Mouse (Mus musculus): ENCODE results near the gene Ctsa. TPM values are rescaled to one million over a fixed set of nuclear protein-coding genes. Genes with fewer than 3 reads are reported as not detected.

Gene Ctsa
- polyA plus RNA-seq (2015; fragmentation: Nextera tagmentation; extraction: Ambion mirVana) = 101 and 109 TPM in 2 replicates

DNA sequence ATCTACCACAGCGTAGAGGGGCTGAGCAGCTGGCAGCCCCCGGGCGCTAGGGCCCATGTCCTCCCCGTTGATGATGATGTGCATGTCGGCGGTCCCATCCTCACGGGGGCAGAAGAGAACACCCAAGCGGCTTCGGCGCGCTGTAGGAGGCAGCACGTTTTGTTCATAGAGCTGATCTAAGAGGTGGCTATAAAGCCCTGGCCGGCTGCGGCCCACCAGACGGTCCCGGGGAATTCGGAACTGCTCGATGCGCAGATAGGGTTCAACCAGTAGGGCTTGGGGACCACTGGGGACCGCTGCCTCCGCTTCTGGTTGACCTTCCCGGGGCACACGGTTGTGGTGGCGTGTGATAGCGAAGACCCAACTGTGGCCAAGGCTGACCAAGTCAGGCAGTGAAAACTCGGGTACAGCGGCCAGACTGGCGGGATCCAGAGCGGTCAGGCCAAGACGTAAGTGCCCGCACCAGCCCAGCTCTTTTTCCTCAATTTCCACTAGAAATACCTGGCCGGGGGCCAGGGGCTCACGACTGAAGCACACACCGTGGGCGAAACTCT is at the start of gene Ctsa:
Gene Ctsa, plus strand, starts transcription at position 126 of the 554 bp plus-strand sequence.
- 1% methylated on average over 35 of the region's 35 CpGs for WGBS (ENCODE audit: insufficient replicate concordance)
- H3K4me1 ChIP-seq (ENCODE audit: insufficient read depth) = peaks cover 16% of the 10 kb centered on the region
- no peaks in the 10 kb centered on the region for H3K27me3 ChIP-seq (ENCODE audit: insufficient read depth, low read length)
- peak within 1 kb of the TSS; percentile 98 for H3K4me2 ChIP-seq (ENCODE audit: low read depth, low read length)
- H3K4me3 ChIP-seq (ENCODE audit: low read depth, low read length) = peak within 1 kb of the TSS; percentile 60
- H3K27ac ChIP-seq (ENCODE audit: low read depth) = peak within 1 kb of the TSS; percentile 88
- no peaks in the 10 kb centered on the region for H3K9me3 ChIP-seq (ENCODE audit: low read length)
- DNase-seq = peak; percentile 83
- H3K9ac ChIP-seq (replicated peaks) = peak within 1 kb of the TSS; percentile 71
- TF ChIP-seq CTCF (IDR thresholded peaks at IDR 0.05; ENCODE audit: low read depth) (peak; percentile 85), EP300 (IDR thresholded peaks at IDR 0.05; ENCODE audit: low read depth) (no peak)
- peak; percentile 69 for ATAC-seq
- H3K36me3 ChIP-seq (replicated peaks; ENCODE audit: insufficient read depth, low read length) = peaks cover 11% of the 10 kb centered on the region

DNA sequence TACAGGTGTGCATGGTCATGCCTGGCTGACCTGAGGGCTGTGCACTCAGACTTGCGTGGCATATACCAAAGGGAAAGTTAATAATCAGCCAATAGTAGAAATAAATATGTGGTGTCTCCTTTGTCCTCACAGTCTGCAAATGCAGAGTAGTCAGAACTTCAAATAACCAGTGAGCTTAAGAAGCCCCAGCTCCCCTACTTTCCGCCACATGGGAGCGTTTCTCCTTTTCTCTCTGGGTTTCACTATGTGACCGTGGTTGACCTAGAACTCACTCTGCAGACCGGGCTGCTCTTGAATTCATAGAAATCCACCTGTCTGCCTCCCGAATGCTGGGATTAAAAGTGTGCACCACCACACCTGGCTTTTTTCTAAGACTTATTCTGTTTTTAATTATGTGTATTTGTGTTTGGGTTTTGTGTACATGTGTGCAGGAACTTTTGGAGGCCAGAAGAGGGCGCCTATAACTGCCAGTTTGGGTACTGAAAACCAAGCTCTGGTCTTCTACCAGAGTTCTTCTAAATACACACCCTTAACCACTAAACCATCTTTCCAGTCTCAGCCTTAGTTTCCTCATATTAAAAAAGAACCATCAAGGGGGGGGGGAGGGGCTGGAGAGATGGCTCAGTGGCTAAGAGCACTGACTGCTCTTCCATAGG is 48.6 kb upstream of the Ctsa start:
- peak overlapping the region; percentile 99; the same call in 1 of the 2 replicates for H3K4me2 ChIP-seq (ENCODE audit: low read depth, low read length)

DNA sequence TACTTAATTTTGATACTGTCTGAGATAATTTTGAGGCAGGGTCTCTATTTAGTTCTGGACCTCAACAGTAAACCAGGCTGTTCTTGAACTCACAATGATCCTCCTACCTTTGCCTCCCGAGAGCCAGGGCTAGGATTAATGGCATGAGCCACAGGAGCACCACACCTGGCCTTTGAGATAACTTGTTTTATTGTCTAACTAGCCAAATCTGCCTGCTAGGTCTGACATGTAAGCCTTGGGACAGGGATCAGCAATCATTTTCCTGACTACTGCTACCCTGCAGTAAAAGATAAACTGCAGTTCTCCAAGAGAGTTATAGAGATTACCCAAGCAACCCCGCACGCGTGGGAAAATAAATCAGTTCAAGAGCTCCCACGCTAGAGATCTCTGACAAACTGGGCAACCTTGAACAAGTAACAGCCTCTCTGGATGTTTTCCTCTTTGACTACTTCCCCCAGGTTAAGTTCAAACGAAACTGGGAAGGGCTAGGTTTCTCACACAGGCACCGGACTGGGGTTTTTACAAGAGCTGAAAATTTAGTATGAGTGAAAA is 47.7 kb upstream of the Ctsa start:
- H3K36me3 ChIP-seq (replicated peaks; ENCODE audit: insufficient read depth, low read length) = peaks cover 4% of the 10 kb centered on the region
- no peaks in the 10 kb centered on the region for H3K27me3 ChIP-seq (ENCODE audit: insufficient read depth, low read length)
- H3K4me3 ChIP-seq (ENCODE audit: low read depth, low read length) = peak overlapping the region; percentile 74
- TF ChIP-seq EP300 (IDR thresholded peaks at IDR 0.05; ENCODE audit: low read depth) = no peak
- no peak for TF ChIP-seq CTCF (IDR thresholded peaks at IDR 0.05; ENCODE audit: low read depth)
- peak overlapping the region; percentile 89 for H3K9ac ChIP-seq (replicated peaks)
- H3K4me2 ChIP-seq (ENCODE audit: low read depth, low read length) = peak overlapping the region; percentile 99
- peak overlapping the region; percentile 98 for H3K27ac ChIP-seq (ENCODE audit: low read depth)
- ATAC-seq (no peak), DNase-seq (no peak)
- H3K9me3 ChIP-seq (ENCODE audit: low read length) = no peaks in the 10 kb centered on the region
- WGBS (ENCODE audit: insufficient replicate concordance) = 8% methylated on average over 7 of the region's 7 CpGs
- peaks cover 32% of the 10 kb centered on the region for H3K4me1 ChIP-seq (ENCODE audit: insufficient read depth)

More for the DNA sequence above, 48.6 kb upstream of the Ctsa start:
- peaks cover 4% of the 10 kb centered on the region for H3K36me3 ChIP-seq (replicated peaks; ENCODE audit: insufficient read depth, low read length)
- peaks cover 32% of the 10 kb centered on the region for H3K4me1 ChIP-seq (ENCODE audit: insufficient read depth)
- no peak overlapping the region for H3K4me3 ChIP-seq (ENCODE audit: low read depth, low read length)
- ATAC-seq = no peak
- no peak for DNase-seq
- H3K27me3 ChIP-seq (ENCODE audit: insufficient read depth, low read length) = no peaks in the 10 kb centered on the region
- 73% methylated on average over 7 of the region's 7 CpGs for WGBS (ENCODE audit: insufficient replicate concordance)
- H3K9me3 ChIP-seq (ENCODE audit: low read length) = no peaks in the 10 kb centered on the region
- no peak overlapping the region for H3K9ac ChIP-seq (replicated peaks)
- TF ChIP-seq CTCF (IDR thresholded peaks at IDR 0.05; ENCODE audit: low read depth) = peak; percentile 60
- no peak for TF ChIP-seq EP300 (IDR thresholded peaks at IDR 0.05; ENCODE audit: low read depth)
- H3K27ac ChIP-seq (ENCODE audit: low read depth) = no peak overlapping the region

DNA sequence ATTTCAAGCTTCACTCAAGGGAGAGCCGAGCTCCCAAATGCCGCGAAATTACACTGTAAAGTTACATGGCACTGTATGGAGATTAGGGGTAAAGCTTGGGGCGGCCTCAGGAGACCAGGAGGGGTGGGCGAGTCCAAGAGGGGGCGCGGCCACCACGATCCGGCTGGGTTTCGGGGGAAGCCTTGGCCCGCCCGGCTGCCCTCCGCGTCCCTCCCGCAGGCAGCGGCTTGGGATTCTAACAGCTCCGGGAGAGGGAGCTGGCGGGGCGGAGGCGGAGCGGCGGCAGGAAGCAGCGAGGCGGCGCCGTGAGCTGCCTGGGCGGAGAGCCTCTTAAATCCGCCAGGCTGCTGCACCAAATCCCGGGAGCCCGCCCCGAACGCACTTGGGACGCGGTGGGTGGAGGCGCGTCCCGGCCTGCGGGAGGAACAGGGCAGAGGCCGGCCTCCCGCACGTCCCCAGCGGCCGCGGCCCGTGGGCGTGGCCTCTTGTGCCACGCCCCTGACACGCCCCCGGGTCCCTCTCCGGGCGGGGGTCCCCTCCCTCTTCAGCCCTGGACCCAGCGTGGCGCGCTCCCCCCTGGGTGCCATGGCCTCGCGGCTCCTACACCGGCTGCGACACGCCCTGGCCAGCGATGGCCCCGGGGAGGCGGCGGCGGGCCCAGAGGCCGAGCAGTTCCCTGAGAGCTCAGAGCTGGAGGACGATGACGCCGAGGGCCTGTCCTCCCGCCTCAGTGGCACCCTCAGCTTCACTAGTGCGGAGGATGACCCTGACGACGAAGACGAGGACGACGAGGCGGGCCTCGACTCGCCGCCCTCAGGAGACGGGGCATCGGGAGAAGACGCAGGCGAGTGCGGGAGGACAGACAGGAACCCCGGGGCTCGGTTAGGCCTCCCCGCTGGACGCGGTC is 46.9 kb upstream of the Ctsa start, which contains the start of gene Snx21:
Gene Snx21, plus strand, starts transcription at position 343 of the 907 bp plus-strand sequence.
- WGBS (ENCODE audit: insufficient replicate concordance) = under 1% methylated on average over 60 of the region's 89 CpGs
- H3K27me3 ChIP-seq (ENCODE audit: insufficient read depth, low read length) = no peaks in the 10 kb centered on the region
- ATAC-seq (peak; percentile 87), DNase-seq (peak; percentile 90)
- H3K4me1 ChIP-seq (ENCODE audit: insufficient read depth) = peaks cover 32% of the 10 kb centered on the region
- peaks cover 5% of the 10 kb centered on the region for H3K36me3 ChIP-seq (replicated peaks; ENCODE audit: insufficient read depth, low read length)
- TF ChIP-seq CTCF (IDR thresholded peaks at IDR 0.05; ENCODE audit: low read depth) (peak; percentile 59), EP300 (IDR thresholded peaks at IDR 0.05; ENCODE audit: low read depth) (no peak)
- H3K9me3 ChIP-seq (ENCODE audit: low read length) = no peaks in the 10 kb centered on the region
- H3K9ac ChIP-seq (replicated peaks) = peak within 1 kb of the TSS; percentile 89
- H3K4me3 ChIP-seq (ENCODE audit: low read depth, low read length) = peak within 1 kb of the TSS; percentile 74
- peak within 1 kb of the TSS; percentile 98 for H3K27ac ChIP-seq (ENCODE audit: low read depth)
- peak within 1 kb of the TSS; percentile 99 for H3K4me2 ChIP-seq (ENCODE audit: low read depth, low read length)

DNA sequence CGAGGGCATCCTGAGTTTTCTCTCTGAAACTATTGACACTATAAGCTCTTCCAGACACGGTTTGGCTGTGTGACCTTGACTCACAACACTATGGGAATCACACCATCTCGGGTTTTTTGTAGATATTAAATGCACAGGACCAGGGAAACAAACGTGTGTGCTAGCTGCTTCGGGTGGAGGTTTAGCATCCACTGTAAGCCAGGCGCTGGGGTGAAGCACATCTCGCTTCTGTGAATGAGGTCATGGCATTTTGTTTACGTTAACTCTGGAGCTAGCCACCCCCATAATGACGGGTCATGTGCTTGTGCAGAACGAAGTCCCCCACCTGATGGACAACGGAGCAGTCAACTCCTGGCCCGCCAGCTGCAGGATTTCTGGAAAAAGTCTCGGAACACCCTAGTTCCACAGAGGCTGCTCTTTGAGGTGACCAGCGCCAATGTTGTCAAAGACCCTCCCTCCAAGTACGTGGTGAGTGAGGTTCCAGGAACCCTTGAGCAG is 46.2 kb upstream of the Ctsa start:
- DNase-seq (no peak), ATAC-seq (peak; percentile 35; the same call in 1 of the 2 replicates)

More for the DNA sequence above, 46.2 kb upstream of the Ctsa start:
- Histone ChIP-seq H3K4me1 (ENCODE audit: insufficient read depth) (peaks cover 32% of the 10 kb centered on the region), H3K9ac (replicated peaks) (peak overlapping the region; percentile 89), H3K36me3 (replicated peaks; ENCODE audit: insufficient read depth, low read length) (peaks cover 10% of the 10 kb centered on the region), H3K4me3 (ENCODE audit: low read depth, low read length) (peak overlapping the region; percentile 74), H3K4me2 (ENCODE audit: low read depth, low read length) (peak overlapping the region; percentile 99), H3K27me3 (ENCODE audit: insufficient read depth, low read length) (no peaks in the 10 kb centered on the region), H3K27ac (ENCODE audit: low read depth) (peak overlapping the region; percentile 98), H3K9me3 (ENCODE audit: low read length) (no peaks in the 10 kb centered on the region)
- WGBS (ENCODE audit: insufficient replicate concordance) = 13% methylated on average over 15 of the region's 15 CpGs
- TF ChIP-seq CTCF (IDR thresholded peaks at IDR 0.05; ENCODE audit: low read depth) = no peak
- no peak for TF ChIP-seq EP300 (IDR thresholded peaks at IDR 0.05; ENCODE audit: low read depth)

Data from liver, postnatal 0 days (tissue).